Mouse (Mus musculus) frontal cortex, postnatal 10 days (tissue): ENCODE results near the gene Cald1.

Experiments used
- DNase-seq, 2 experiments: peaks; one replicate each; pipeline ENCODE4 v3.0.0; 2022; ENCODE audit warnings: low spot score in 2 of 2, mixed read lengths in 1 of 2

Cald1 gene

GRCm38 (mm10) chr6:34760023-34760422 is 161.7 kb downstream of the Cald1 start:
- peak in 1 of 2 experiments; percentile 29 for DNase-seq

GRCm38 (mm10) chr6:34765721-34766120 is 167.4 kb downstream of the Cald1 start:
- DNase-seq, result no peak

- DNase-seq, result no peak
Observed at GRCm38 (mm10) chr6:34769984-34770383, 171.7 kb downstream of the Cald1 start.

GRCm38 (mm10) chr6:34770491-34770890 is 172.2 kb downstream of the Cald1 start:
- no peak for DNase-seq

GRCm38 (mm10) chr6:34776396-34776795 is 178.1 kb downstream of the Cald1 start:
- DNase-seq, result no peak

- DNase-seq, result no peak
Observed at GRCm38 (mm10) chr6:34777094-34777493, 178.8 kb downstream of the Cald1 start.

- DNase-seq, result no peak
Observed at GRCm38 (mm10) chr6:34777981-34778668, 179.8 kb downstream of the Cald1 start.

- peak; percentile 86 to 92 for DNase-seq
Observed at GRCm38 (mm10) chr6:34780231-34780942, 182.1 kb downstream of the Cald1 start, which contains the start of gene Agbl3. TSS of gene Agbl3 (plus strand) at chr6:34780432.

- DNase-seq, result no peak
Observed at GRCm38 (mm10) chr6:34780943-34781289, 182.6 kb downstream of the Cald1 start.

- DNase-seq, result no peak
Observed at GRCm38 (mm10) chr6:34782493-34782892, 184.2 kb downstream of the Cald1 start.

- DNase-seq, result no peak
Observed at GRCm38 (mm10) chr6:34796881-34797280, 198.6 kb downstream of the Cald1 start.

GRCm38 (mm10) chr6:34797887-34798286 is 199.6 kb downstream of the Cald1 start:
- DNase-seq, result no peak

GRCm38 (mm10) chr6:34805582-34805981 is 207.3 kb downstream of the Cald1 start:
- no peak for DNase-seq

- DNase-seq, result no peak
Observed at GRCm38 (mm10) chr6:34810651-34811050, 212.4 kb downstream of the Cald1 start.

- DNase-seq, result no peak
Observed at GRCm38 (mm10) chr6:34824406-34824805, 226.1 kb downstream of the Cald1 start.
